Mouse (Mus musculus): ENCODE results near the gene Uqcrh. TPM values are rescaled to one million over a fixed set of nuclear protein-coding genes. Genes with fewer than 3 reads are reported as not detected.
A peak's percentile ranks its signal among the peaks of the same experiment; 100 is the strongest.

The Uqcrh gene
- polyA plus RNA-seq, 1 experiment, result 185 TPM

GRCm38 (mm10) chr4:116057559-116057958 lies 17.3 kb downstream of the Uqcrh start:
- no peak for DNase-seq (ENCODE audit: low read depth)

GRCm38 (mm10) chr4:116053399-116053961 lies 21.4 kb downstream of the Uqcrh start, which contains the start of gene Nsun4:
Gene Nsun4 (minus strand): TSS chr4:116053876.
- peak; percentile 59 for DNase-seq (ENCODE audit: low read depth)

GRCm38 (mm10) chr4:116052526-116053293 lies 22.2 kb downstream of the Uqcrh start:
- DNase-seq (ENCODE audit: low read depth), result no peak

GRCm38 (mm10) chr4:116049211-116049610 lies 25.7 kb downstream of the Uqcrh start:
- DNase-seq (ENCODE audit: low read depth), result no peak

GRCm38 (mm10) chr4:116048130-116048920 lies 26.5 kb downstream of the Uqcrh start:
- no peak for DNase-seq (ENCODE audit: low read depth)

- DNase-seq (ENCODE audit: low read depth), result no peak
Measured at GRCm38 (mm10) chr4:116047681-116048080, 27.2 kb downstream of the Uqcrh start.

GRCm38 (mm10) chr4:116046604-116047003 lies 28.3 kb downstream of the Uqcrh start:
- DNase-seq (ENCODE audit: low read depth), result no peak

GRCm38 (mm10) chr4:116042186-116042585 lies 32.7 kb downstream of the Uqcrh start:
- DNase-seq (ENCODE audit: low read depth), result no peak

- no peak for DNase-seq (ENCODE audit: low read depth)
Measured at GRCm38 (mm10) chr4:116040466-116040865, 34.4 kb downstream of the Uqcrh start.

GRCm38 (mm10) chr4:116033374-116033773 lies 41.5 kb downstream of the Uqcrh start:
- DNase-seq (ENCODE audit: low read depth), result no peak

- DNase-seq (ENCODE audit: low read depth), result no peak
Measured at GRCm38 (mm10) chr4:116032906-116033305, 42.0 kb downstream of the Uqcrh start.

GRCm38 (mm10) chr4:116017902-116018746 lies 56.7 kb downstream of the Uqcrh start, which contains the start of gene Faah:
Gene Faah (minus strand): TSS chr4:116017926.
- no peak for DNase-seq (ENCODE audit: low read depth)

GRCm38 (mm10) chr4:116017300-116017901 lies 57.5 kb downstream of the Uqcrh start:
- no peak for DNase-seq (ENCODE audit: low read depth)

Other genes starting within 250 kb of the Uqcrh start
- 21.6 and 25.4 TPM in 2 replicates for gene Mob3c, start 247.0 kb downstream of the Uqcrh start, polyA plus RNA-seq (2012; rRNA removed)
- 41.0 and 49.9 TPM in 2 replicates for gene Mknk1, start 235.9 kb downstream of the Uqcrh start, polyA plus RNA-seq (2012; rRNA removed)
- not detected in 2 replicates for gene Kncn, start 190.7 kb downstream of the Uqcrh start, polyA plus RNA-seq (2012; rRNA removed)
- 0.31 and 0.85 TPM in 2 replicates for gene 6430628N08Rik, start 184.4 kb downstream of the Uqcrh start, polyA plus RNA-seq (2012; rRNA removed)
- gene Dmbx1, start 135.1 kb downstream of the Uqcrh start, polyA plus RNA-seq (2012; rRNA removed), result 0.03 TPM in 1 of 2 replicates, not detected in the other
- 36.0 and 47.0 TPM in 2 replicates for gene Faah, start 57.1 kb downstream of the Uqcrh start, polyA plus RNA-seq (2012; rRNA removed)
- 9.7 and 10.5 TPM in 2 replicates for gene Nsun4, start 21.2 kb downstream of the Uqcrh start, polyA plus RNA-seq (2012; rRNA removed)
- 71.5 and 83.8 TPM in 2 replicates for gene Lrrc41, start 198 bp upstream of the Uqcrh start, polyA plus RNA-seq (2012; rRNA removed)
- gene Rad54l, start 48.6 kb upstream of the Uqcrh start, polyA plus RNA-seq (2012; rRNA removed), result 0.74 and 0.82 TPM in 2 replicates
- 55.1 and 56.5 TPM in 2 replicates for gene Pomgnt1, start 48.8 kb upstream of the Uqcrh start, polyA plus RNA-seq (2012; rRNA removed)
- gene Lurap1, start 76.3 kb upstream of the Uqcrh start, polyA plus RNA-seq (2012; rRNA removed), result 3.0 and 4.2 TPM in 2 replicates
- gene Tspan1, start 92.5 kb upstream of the Uqcrh start, polyA plus RNA-seq (2012; rRNA removed), result 24.4 and 52.5 TPM in 2 replicates
- gene 1700042G07Rik, start 98.3 kb upstream of the Uqcrh start, polyA plus RNA-seq (2012; rRNA removed), result 5.0 and 5.6 TPM in 2 replicates
- gene Gm49337, start 98.3 kb upstream of the Uqcrh start, polyA plus RNA-seq (2012; rRNA removed), result not detected in 2 replicates
- 28.4 and 32.6 TPM in 2 replicates for gene Pik3r3, start 146.5 kb upstream of the Uqcrh start, polyA plus RNA-seq (2012; rRNA removed)